ENCODE assay signal across 20 mouse cellular contexts in genomic region chr9:64528061-64528460, GRCm38 (mm10).
DNase-seq lines count a peak whose midpoint lies in the region; ATAC-seq lines count a peak whose summit lies in the region.
"Had no signal": no experiment of that assay in that cellular context is flagged by ENCODE, and none has a peak within 500 bp of the region (broad histone marks: within the 10 kb centered on the region; RNA-seq: fewer than 3 reads in every experiment).

No protein-coding gene starts in this region.

- no peaks in the 10 kb centered on the region for H3K9me3 ChIP-seq in kidney, embryonic 15.5 days (replicated peaks)
- H3K9me3 ChIP-seq: G1E; hindbrain, embryonic 12.5 days; neural tube, embryonic 15.5 days; stomach, embryonic 15.5 days had no signal

- no peak for ATAC-seq in kidney, embryonic 15.5 days (replicated peaks; ENCODE audit: low FRiP score)
- ATAC-seq: activated CD4-positive, CD25-positive, alpha-beta regulatory T cell, adult 4 months had no signal

- intact Hi-C loops in left cerebral cortex, postnatal 36 days (cut with DNase I): loop anchor here (5.0 kb wide), 1 partner anchor 131 kb away; no protein-coding TSS in a partner anchor
- intact Hi-C loops in heart, postnatal 10 days (cut with DNase I): no loop called here

- no peak overlapping the region for H3K4me3 ChIP-seq in kidney, embryonic 15.5 days (replicated peaks)
- H3K4me3 ChIP-seq: hindbrain, embryonic 12.5 days; megakaryocyte, embryonic 14.5 days; neural tube, embryonic 15.5 days; stomach, embryonic 15.5 days had no signal

- H3K9ac ChIP-seq in kidney, embryonic 15.5 days: no peak overlapping the region
- H3K9ac ChIP-seq: hindbrain, embryonic 12.5 days; neural tube, embryonic 15.5 days; stomach, embryonic 15.5 days had no signal

- H3K27me3 ChIP-seq in kidney, embryonic 15.5 days: peaks cover 12% of the 10 kb centered on the region
- H3K27me3 ChIP-seq: stomach, embryonic 15.5 days had no signal

- WGBS in kidney, embryonic 15.5 days: 92% methylated on average over 7 of the region's 7 CpGs

- H3K4me2 ChIP-seq in kidney, embryonic 15.5 days: no peak overlapping the region
- H3K4me2 ChIP-seq: hindbrain, embryonic 12.5 days; liver, embryonic 11.5 days; neural tube, embryonic 15.5 days; stomach, embryonic 15.5 days had no signal

- no peaks in the 10 kb centered on the region for H3K36me3 ChIP-seq in kidney, embryonic 15.5 days
- H3K36me3 ChIP-seq: G1E; hindbrain, embryonic 12.5 days; neural tube, embryonic 15.5 days; stomach, embryonic 15.5 days had no signal

- peaks cover 34% of the 10 kb centered on the region for H3K4me1 ChIP-seq in kidney, embryonic 15.5 days
- H3K4me1 ChIP-seq: megakaryocyte, embryonic 14.5 days; stomach, embryonic 15.5 days had no signal

- peak; percentile 14 for DNase-seq in NIH3T3 (ENCODE audit: low read depth)
- DNase-seq in frontal cortex, adult 2 months (ENCODE audit: extremely low spot score in 1 of 2, low spot score in 1 of 2): peak; percentile 70 to 82
- DNase-seq in layer of hippocampus, adult 9-10 months (ENCODE audit: low spot score): peak; percentile 30
- peak; percentile 62 to 64 for DNase-seq in left cerebral cortex, postnatal 36 days (ENCODE audit: low spot score in 2 of 2)
- no peak for DNase-seq in spleen, adult 18-20 months
- DNase-seq in heart, postnatal 10 days: no peak
- DNase-seq in T-cell, adult 2 months (ENCODE audit: low spot score): no peak
- DNase-seq: adrenal gland, postnatal 25 days; cerebellum, postnatal 14 days; heart, adult 11 months; thymus, postnatal 25 days had no signal

- no peak overlapping the region for H3K27ac ChIP-seq in kidney, embryonic 15.5 days
- H3K27ac ChIP-seq: hindbrain, embryonic 12.5 days; kidney, postnatal 0 days; neural tube, embryonic 15.5 days; stomach, embryonic 15.5 days had no signal

Comparison
In these comparisons a context has a peak if more than half of its experiments do, and no peak if none do; other contexts are left out.
1. DNase-seq: peak in NIH3T3 (single experiment), frontal cortex, adult 2 months (2 of 2), layer of hippocampus, adult 9-10 months (single experiment) and left cerebral cortex, postnatal 36 days (2 of 2); none in spleen, adult 18-20 months (0 of 2), heart, postnatal 10 days (0 of 2) and T-cell, adult 2 months (single experiment).